Mouse (Mus musculus) erythroid progenitor cell, adult 5-6 weeks (primary cell): Measurements from ENCODE around the gene March1. TPM values are rescaled to one million over a fixed set of nuclear protein-coding genes. Genes with fewer than 3 reads are reported as not detected.

Source experiments
- ATAC-seq: replicated peaks from 2 replicates; pipeline ENCODE4 v1.8.0; 2016; ENCODE audit warnings: moderate number of reproducible peaks, mild to moderate bottlenecking, moderate TSS enrichment, inconsistent platforms; ENCODE audit not compliant: poor library complexity, low FRiP score, severe bottlenecking
- total RNA-seq, 2 experiments: library from RNA; stranded (forward) in 1 of 2; stranded (reverse) in 1 of 2; fragments of 150-400 nt in 1 of 2; fragments of 186-747, 209-891 nt in 1 of 2; gene quantifications; 2 replicates each; pipeline versions ENCODE4 v1.2.3 to v1.2.4; 2015 to 2017; ENCODE audit warnings: low replicate concordance in 2 of 2

March1 gene
- total RNA-seq, 2 experiments from 2014 or later, result 6.3 to 7.4 TPM

DNA sequence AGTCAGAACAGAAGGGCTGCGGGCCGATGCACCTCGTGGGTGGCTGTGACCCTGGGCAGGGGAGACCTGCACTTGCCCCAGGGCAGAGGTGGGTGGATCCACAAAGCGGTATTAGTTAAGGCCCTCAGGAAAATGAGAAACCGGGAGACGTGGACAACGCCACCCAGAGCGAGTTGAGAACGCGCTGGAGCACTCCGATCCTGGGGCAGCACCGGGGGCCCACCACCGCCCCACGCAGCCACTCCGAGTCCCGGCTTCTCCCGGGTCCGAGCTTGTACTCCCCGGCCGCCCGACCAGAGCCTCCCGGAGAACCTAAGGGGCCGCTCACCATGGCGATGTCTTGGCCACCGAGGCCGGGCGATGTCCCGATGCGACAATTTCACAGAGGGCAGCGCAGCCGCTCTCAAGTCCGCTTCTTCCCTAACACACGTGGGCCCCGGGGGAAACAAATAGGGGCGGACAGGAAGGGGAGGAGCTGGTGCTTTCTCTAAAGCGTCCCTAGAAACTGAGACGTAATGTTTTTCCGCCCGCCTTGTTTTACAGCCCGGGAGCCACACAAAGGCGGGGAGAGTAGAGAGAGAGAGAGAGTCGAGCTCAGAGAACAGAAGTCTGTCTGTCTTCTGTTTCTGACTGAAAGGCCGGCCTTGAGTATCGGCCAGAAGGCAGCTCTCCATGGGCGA, 868.5 kb downstream of the March1 start, which contains the start of gene Tma16:
Gene Tma16 (minus strand): TSS at position 447 of the 680 bp plus-strand sequence.
- ATAC-seq, result peak; percentile 78

DNA sequence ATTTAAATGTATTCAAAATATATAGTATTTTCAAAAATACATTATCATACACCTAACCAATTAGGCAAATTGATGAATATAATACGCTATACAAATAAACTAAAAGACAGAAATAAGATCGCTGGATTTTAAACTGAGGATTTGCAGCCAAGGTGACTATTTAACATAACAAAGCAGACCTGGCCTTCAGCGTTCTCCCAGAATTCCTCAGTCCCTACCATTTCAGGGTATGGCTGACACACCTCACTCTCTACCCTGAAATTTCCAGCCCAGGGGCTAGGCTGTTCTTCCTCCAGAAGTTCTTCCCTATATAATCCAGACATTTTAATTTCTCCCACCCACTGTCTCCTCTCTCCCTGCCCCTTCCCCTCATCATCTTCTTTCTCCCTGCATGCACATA, 870.9 kb downstream of the March1 start:
- no peak for ATAC-seq

DNA sequence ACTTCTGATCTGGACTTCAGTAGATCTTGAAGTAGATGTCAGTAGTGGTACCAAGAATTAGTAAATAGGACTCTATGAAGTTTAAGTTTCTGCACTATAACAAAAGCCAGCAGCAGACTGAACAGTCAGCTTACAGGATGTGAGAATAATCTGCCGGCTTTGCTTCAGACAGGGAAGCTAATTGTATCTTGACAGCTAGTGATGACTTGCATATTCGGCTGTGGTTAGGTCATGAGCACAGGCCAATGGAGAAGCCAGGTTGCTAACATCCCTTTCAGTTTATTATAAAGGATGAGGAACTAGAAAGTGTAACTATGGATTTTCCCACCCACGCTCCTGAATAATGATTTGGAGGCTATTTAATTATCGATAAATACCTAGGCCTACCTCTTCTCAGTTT, 872.9 kb downstream of the March1 start:
- no peak for ATAC-seq

DNA sequence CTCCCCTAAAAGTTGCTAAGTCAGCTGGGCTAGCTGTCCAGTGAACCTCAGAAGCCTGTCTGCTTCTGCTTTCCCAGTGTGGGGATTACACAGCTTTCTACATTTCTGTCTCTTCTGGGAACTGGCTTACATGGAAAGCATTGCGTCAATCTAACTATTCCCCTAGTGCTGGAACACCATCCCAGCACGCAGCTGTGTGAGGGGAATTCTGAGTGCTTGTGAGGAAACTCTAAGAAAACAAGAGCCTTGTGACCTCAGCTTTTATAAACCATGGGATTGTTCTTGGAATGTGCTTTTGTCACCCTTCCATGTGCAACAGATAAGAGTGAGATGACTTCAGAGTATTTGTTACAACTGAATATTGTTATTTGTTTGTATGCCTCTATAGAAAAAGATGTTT, 876.8 kb downstream of the March1 start:
- no peak for ATAC-seq

DNA sequence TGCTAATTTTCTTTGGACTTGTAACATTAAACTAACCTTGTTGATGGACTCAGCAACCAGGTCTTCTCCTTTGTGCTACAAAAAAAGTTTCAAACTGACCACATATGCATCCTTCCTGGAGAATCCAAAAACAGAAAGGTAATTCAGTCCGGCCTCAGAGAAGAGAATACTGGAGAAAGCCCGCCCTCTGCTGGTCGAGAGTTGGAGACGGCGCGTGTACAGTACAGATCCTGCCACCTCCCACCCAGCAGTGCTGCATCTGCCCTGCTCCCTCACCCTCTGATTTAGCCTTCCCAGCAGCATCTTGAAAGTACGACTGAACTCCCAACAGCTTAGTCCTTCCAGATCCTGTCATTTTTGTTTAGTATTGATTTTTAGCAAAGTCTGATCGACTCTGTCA, 878.0 kb downstream of the March1 start:
- ATAC-seq, result no peak

DNA sequence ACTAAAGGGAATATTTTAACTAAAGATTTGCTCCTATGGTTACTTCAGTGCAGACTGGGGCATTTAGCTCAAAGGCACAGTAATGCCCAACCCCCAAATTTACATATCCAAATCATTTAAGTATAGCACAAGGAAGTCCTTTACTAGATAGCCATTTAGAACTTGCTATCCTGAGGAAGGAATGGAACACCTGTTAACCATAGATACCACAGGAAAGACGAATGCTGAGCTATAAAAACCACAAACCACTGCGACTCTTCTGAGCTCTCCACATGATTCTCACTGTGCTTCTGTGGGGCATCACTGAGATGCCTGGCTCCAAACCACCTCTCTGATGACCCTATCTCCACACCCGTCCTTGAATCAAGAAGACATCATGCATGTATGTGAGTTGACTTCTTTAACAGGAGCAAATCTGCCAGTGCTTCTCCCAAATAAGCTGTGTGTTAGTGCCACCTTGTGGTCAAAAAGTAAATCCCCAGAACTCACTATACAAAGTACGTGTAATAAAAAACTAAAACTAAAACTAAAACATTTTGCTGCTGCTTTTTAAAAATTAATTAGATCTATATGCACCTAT, 879.4 kb downstream of the March1 start:
- no peak for ATAC-seq

DNA sequence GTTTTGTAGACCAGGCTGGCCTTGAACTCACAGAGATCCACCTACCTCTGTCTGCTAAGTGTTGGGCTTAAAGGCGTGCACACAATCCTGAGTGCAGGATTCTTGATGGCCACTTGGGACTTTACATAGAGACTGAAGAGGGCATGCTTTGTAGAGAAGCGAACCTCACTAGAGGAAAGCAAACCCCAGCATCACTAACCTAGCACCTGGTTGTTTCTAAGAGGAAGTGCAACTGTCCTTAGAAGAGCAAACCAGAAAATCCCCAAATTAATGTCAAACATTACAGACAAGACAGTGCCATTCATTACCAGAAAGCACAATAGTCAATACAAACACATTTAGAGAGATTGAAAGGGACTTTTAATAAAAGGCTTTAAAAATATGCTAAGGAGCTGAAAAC, 885.7 kb downstream of the March1 start:
- no peak for ATAC-seq

DNA sequence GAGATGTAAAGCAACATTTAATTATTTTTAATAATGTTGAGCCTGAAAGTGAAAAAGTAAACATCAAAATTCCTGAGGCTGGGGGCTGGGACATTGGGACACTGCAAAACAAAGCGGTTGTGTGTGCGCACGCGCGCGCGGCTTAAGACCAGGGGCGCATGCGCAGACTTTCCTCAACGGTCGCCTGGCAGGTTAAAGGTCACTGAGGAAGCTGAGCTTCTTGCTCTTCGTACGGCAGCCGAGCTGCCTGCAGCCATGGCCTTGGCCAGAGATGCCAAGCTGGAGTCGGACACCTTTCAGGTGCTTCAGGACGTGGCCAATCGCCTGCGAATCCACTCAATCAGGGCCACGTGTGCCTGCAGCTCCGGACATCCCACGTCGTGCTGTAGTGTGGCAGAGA, 893.8 kb downstream of the March1 start, which contains the start of gene Tktl2:
Gene Tktl2 (plus strand): TSS at position 220 of the 400 bp plus-strand sequence.
- no peak for ATAC-seq

DNA sequence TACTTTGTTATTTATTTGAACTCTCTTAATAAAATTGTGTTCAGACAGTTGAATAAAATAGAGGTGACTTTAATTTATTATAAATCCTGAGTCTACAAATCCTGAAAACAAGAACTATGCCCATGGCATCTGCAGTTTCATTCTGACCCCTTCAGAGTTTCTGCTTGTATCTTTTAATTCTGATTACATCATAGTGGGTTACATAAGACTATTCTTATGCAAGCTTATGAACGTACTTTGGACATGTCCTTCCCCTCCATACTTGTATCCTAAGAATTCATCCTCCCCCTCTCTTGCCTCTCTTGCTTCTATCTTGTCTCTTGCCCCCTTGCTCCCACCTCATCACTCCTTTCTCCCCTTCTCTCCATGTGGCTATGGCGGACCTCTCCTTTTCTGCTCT, 901.4 kb downstream of the March1 start:
- ATAC-seq, result no peak

DNA sequence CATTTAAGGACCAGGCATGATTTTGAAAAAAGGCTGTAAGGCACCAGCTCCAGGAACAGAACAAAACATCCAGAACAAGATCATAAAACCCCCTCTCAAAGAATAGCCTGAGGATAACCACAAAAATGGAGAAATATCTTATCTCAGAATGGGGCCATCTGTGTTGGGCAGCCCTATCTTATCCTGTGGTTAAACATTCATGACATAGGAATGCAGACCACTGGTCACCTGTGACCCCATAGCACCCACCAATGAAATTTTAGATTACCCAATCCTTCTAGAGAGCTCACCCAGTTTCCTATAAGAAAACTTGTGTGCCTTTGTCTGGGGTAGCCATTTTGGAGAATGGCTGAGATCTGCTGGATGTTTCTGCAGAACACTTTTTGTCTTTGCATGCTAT, 902.9 kb downstream of the March1 start:
- no peak for ATAC-seq
